Mouse (Mus musculus) heart, postnatal 0 days (tissue): ENCODE measurements at regions not wholly inside any gene's neighbourhood (a gene's known extent, or its start where the extent isn't known, plus 50 kb on each side); places are given as distances from the start of the nearest gene placed in this dataset.

ENCODE experiments used
- CTCF ChIP-seq: IDR thresholded peaks from 2 replicates; pipeline ENCODE4 v1.5.1; 2016; ENCODE audit warnings: antibody characterized with exemption, control low read depth, low read depth
- EP300 ChIP-seq: IDR thresholded peaks from 2 replicates; pipeline ENCODE4 v1.6.1; 2016; ENCODE audit warnings: antibody characterized with exemption, low read depth

DNA sequence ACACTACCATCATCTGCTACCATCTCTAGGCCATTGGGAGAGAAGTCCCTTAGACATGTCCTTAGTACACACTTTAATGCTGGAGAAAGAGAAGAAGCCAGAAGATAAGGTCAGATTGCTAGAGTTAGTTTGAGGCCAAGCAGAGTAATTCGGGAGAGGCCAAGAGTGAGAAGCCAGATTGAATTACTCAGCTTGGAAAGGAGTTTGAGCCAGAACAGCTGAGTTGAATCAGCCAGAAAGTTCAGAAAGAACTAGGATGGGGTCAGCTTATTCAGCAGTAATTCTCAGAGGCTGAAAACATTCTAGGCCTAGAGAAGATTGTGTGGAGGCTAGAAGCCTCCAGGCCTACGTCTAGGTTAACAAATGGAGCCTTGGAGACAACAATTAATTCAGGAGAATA, 244.2 kb upstream of the Gm12728 start:
- TF ChIP-seq CTCF (no peak), EP300 (no peak)
